Mouse (Mus musculus): ENCODE data around the gene Btg2. TPM values are rescaled to one million over a fixed set of nuclear protein-coding genes. Genes with fewer than 3 reads are reported as not detected.

Btg2 gene
- polyA plus RNA-seq, 1 experiment from 2014 or later: 49.0 TPM

DNA sequence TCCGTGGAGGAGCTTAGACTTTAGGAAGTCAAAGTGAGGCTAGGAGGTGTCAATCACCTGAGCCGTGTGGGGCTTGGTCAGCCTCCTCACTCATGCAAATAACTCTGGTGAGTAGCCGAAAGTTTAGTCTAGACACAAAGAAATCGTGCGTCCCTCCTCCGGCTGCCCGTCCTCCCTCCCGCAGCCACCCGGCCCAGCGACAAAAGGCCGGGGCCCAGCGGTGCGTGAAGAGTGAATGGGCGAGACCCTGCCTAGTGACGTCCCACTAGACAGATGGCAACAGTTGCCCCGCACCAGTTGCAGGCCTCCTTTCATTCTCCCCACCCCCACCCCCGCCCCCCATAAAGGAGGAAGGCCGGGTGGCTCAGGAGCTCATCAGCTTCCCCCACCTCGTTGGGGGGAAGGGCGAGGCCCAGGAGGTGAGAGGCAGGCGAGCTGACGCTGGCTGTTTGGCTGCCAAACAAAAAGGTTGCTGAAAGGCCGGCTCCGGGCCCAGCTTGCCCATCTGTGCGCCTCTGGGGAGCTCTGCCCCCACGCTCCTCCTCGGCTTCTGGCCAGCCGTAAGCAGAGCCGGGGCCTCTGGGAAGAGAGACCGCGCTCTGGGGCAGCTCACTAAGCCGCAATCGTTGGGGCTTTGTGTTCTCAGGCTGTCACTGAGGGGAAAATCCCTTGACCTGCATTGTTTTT is 15.7 kb downstream of the Btg2 start:
- H3K9me3 ChIP-seq: no peaks in the 10 kb centered on the region
- H3K36me3 ChIP-seq: no peaks in the 10 kb centered on the region
- peak; percentile 76 for ATAC-seq (ENCODE audit: low read depth)
- H3K9ac ChIP-seq: peak overlapping the region; percentile 61
- peak overlapping the region; percentile 11; the same call in 1 of the 2 replicates for H3K4me3 ChIP-seq
- H3K4me1 ChIP-seq (replicated peaks): peaks cover 83% of the 10 kb centered on the region
- peak overlapping the region; percentile 97 for H3K27ac ChIP-seq (replicated peaks)
- H3K4me2 ChIP-seq: peak overlapping the region; percentile 77
- no peaks in the 10 kb centered on the region for H3K27me3 ChIP-seq
- WGBS: 1% methylated on average over 33 of the region's 33 CpGs

DNA sequence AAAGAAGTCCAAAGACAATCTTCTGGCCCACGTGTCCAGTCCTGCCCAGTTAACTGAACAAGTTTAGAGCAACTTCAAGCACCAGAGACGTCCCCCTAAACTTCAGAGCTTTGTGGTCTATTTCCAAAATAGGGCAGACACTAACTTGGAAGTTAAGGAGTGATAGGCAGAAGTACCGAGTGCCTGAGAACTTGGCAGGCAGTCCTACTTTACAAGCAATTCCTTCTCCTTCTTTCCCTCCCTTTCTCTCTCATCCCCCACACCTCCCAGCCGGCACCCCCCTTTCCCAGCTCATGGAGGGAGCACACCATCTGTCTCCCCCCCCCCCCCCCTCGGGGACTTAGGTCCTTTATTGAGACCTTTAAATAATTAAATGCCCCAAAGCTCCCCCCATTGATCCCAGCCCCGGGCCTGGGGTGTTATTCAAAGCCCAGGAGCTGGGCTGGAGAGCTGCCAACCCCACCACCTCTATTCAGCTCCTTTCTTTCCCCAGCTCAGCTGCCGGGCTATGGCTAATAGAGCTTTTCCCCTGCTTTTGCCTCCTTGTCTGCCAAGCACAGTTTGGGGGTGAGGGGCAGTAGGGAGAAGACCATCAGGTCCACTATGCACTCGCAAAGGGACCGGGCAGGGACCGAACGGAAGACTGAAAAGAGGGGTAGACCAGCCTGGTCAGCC is 16.4 kb downstream of the Btg2 start:
- WGBS: 3% methylated on average over 11 of the region's 11 CpGs
- H3K4me2 ChIP-seq: peak overlapping the region; percentile 77
- no peaks in the 10 kb centered on the region for H3K36me3 ChIP-seq
- H3K27ac ChIP-seq (replicated peaks): peak overlapping the region; percentile 97
- no peaks in the 10 kb centered on the region for H3K27me3 ChIP-seq
- H3K9me3 ChIP-seq: no peaks in the 10 kb centered on the region
- peak overlapping the region; percentile 61 for H3K9ac ChIP-seq
- peak; percentile 52 for ATAC-seq (ENCODE audit: low read depth)
- H3K4me1 ChIP-seq (replicated peaks): peaks cover 76% of the 10 kb centered on the region
- peak overlapping the region; percentile 11; the same call in 1 of the 2 replicates for H3K4me3 ChIP-seq

DNA sequence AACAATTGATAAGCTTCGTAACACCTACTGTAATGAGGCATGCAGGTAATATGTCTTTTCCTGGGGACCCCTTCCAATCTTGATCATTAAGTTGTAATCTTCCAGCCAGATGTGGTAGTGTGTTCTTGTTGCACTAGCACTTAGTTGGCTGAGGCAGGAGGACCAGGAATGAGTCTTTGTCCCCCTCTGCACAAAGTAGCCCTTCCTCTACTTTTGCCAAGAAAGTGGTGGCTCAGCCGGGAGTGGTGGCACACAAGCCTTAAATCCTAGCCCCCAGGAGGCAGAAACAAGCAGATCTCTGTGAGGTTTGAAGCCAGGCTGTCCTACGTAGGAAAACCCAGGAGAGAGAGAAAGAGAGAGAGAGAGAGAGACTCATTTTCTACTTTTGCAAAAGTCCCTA is 17.0 kb downstream of the Btg2 start:
- H3K4me3 ChIP-seq: no peak overlapping the region
- 39% methylated on average over 3 of the region's 3 CpGs for WGBS
- no peaks in the 10 kb centered on the region for H3K36me3 ChIP-seq
- peak overlapping the region; percentile 77 for H3K4me2 ChIP-seq
- no peak overlapping the region for H3K9ac ChIP-seq
- peak overlapping the region; percentile 97 for H3K27ac ChIP-seq (replicated peaks)
- H3K27me3 ChIP-seq: no peaks in the 10 kb centered on the region
- H3K4me1 ChIP-seq (replicated peaks): peaks cover 70% of the 10 kb centered on the region
- no peaks in the 10 kb centered on the region for H3K9me3 ChIP-seq
- no peak for ATAC-seq (ENCODE audit: low read depth)

DNA sequence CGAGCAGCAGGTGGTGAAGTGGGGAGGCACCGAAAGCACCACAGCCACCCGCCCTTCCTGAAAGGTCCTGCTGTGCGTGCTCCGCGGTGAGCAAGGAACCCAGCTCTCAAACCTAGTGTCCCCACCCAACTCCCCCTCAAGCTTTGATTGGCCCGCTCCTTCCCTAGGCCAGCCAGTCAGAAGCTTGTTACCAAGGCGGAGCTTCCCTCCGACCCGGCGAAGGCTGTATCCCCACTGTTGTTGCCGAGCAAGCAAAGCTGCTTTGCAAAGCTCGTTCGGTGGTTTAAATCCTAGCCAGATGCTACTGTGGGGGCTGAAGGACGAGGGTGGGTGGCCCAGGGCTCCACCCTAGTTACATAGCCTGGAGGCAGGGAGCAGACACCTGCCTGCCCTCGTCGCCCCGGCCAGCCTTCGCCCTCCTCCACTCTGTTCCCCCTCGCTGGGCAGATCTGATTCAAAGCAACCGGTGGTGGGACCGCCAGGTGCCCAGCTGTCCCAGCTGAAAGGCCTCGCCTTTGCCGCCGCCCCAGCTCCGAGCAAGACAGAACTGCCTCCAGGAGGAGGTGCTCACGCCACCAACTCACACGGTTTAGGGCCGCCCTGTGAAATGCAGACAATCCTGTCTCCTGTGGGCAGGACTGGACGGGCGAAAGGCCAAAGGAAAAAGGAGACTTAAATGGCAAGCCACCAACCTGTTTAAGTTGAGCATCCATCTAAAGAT is 17.9 kb downstream of the Btg2 start:
- peak overlapping the region; percentile 77 for H3K4me2 ChIP-seq
- H3K4me3 ChIP-seq: peak overlapping the region; percentile 39
- H3K36me3 ChIP-seq: no peaks in the 10 kb centered on the region
- WGBS: under 1% methylated on average over 31 of the region's 31 CpGs
- no peaks in the 10 kb centered on the region for H3K27me3 ChIP-seq
- H3K9me3 ChIP-seq: no peaks in the 10 kb centered on the region
- H3K9ac ChIP-seq: peak overlapping the region; percentile 74
- peaks cover 62% of the 10 kb centered on the region for H3K4me1 ChIP-seq (replicated peaks)
- ATAC-seq (ENCODE audit: low read depth): peak; percentile 88
- H3K27ac ChIP-seq (replicated peaks): peak overlapping the region; percentile 97

DNA sequence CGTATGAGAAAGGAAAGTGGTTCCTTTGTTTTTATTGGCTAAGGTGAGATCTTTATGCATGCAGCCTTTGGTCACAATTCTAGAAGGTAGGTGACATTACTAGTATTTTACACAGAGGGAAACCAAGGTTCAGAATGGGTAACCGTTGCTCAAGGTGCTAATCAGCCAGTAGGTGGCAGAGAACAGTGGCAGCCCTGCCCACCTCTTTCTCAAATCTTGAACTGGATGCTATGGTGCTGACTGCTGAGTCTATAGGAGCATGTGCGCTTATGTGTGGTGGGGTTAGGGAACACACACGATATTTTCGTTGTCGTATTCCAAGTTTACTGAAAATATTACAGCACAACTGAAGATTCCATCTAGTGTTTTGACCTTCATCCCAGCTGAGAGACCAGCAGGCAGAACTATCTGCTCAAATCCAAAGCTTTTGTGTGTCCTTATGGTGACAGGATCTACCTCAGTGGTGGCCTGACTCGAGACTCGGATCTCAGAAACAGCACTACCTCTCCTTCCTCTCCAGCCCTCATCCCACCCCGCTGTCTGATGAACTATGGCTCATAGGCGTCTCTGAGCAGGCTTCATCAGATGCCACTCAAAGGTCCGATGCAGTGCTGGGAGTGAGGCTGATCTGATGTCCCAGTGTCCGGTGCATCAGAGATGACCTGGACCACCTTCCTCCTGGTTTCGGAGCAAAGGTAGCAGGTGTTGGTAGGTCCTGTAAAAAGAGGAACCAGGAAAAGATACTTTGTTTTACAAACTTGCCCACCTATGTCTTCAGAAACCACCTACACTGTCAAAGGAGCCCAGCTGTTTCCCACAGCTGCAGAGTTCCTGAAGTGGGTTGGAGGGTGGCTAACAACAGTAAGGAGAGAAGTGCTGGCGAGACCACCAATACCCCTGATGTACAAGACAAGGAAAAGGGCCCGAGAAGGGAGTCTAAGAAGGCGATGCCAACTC is 18.9 kb downstream of the Btg2 start:
- Histone ChIP-seq H3K9ac (peak overlapping the region; percentile 74), H3K27me3 (no peaks in the 10 kb centered on the region), H3K4me2 (peak overlapping the region; percentile 77), H3K36me3 (no peaks in the 10 kb centered on the region), H3K4me1 (replicated peaks) (peaks cover 52% of the 10 kb centered on the region), H3K4me3 (peak overlapping the region; percentile 39), H3K9me3 (no peaks in the 10 kb centered on the region), H3K27ac (replicated peaks) (peak overlapping the region; percentile 97)
- WGBS: 72% methylated on average over 16 of the region's 16 CpGs
- no peak for ATAC-seq (ENCODE audit: low read depth)

- H3K9me3 ChIP-seq: no peaks in the 10 kb centered on the region
- H3K4me2 ChIP-seq: no peak overlapping the region
- no peak overlapping the region for H3K27ac ChIP-seq (replicated peaks)
- H3K36me3 ChIP-seq: no peaks in the 10 kb centered on the region
- no peak overlapping the region for H3K9ac ChIP-seq
- H3K27me3 ChIP-seq: no peaks in the 10 kb centered on the region
- H3K4me3 ChIP-seq: no peak overlapping the region
- no peak for ATAC-seq (ENCODE audit: low read depth)
- 79% methylated on average over 6 of the region's 6 CpGs for WGBS
- peaks cover 41% of the 10 kb centered on the region for H3K4me1 ChIP-seq (replicated peaks)
Observed at GRCm38 (mm10) chr1:134058870-134059269, 20.1 kb downstream of the Btg2 start.

- 72% methylated on average over 8 of the region's 8 CpGs for WGBS
- Histone ChIP-seq H3K36me3 (no peaks in the 10 kb centered on the region), H3K27me3 (no peaks in the 10 kb centered on the region), H3K4me1 (replicated peaks) (peaks cover 30% of the 10 kb centered on the region), H3K9me3 (no peaks in the 10 kb centered on the region), H3K9ac (no peak overlapping the region), H3K27ac (replicated peaks) (no peak overlapping the region), H3K4me3 (no peak overlapping the region), H3K4me2 (no peak overlapping the region)
- ATAC-seq (ENCODE audit: low read depth): no peak
Observed at GRCm38 (mm10) chr1:134057736-134058135, 21.2 kb downstream of the Btg2 start.

GRCm38 (mm10) chr1:134056285-134056684 is 22.6 kb downstream of the Btg2 start:
- no peaks in the 10 kb centered on the region for H3K9me3 ChIP-seq
- H3K4me1 ChIP-seq (replicated peaks): peaks cover 15% of the 10 kb centered on the region
- H3K27me3 ChIP-seq: no peaks in the 10 kb centered on the region
- no peak for ATAC-seq (ENCODE audit: low read depth)
- H3K4me2 ChIP-seq: no peak overlapping the region
- no peaks in the 10 kb centered on the region for H3K36me3 ChIP-seq
- H3K9ac ChIP-seq: no peak overlapping the region
- WGBS: 79% methylated on average over 4 of the region's 4 CpGs
- no peak overlapping the region for H3K27ac ChIP-seq (replicated peaks)
- no peak overlapping the region for H3K4me3 ChIP-seq

DNA sequence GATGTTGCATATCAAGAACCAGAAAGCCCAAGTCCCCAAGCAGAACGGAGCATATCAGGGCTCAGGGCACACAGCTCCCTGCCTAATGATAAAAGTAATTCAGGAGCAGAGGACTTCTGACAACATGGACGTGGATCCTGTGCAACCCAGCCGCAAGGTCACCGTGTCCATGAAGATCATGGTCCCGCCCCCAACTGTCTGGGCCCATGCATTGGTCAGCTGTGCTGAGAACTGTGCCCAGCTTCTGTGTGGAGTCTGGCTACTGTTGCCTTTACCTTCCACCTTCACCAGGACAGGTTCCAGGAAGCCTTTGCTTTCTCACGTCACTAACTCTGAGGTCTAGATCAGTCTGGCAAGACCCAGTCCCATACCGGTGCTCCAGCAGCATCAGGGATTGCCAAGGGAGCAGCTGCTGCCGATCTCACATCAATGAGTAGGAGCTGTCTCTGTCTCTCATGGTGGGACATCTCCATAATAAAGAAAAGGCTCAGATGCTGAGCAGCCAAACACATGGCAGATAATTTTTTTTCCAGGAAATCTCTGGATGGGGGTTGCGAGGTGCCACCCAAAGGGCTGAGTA is 23.2 kb downstream of the Btg2 start:
- Histone ChIP-seq H3K4me3 (no peak overlapping the region), H3K4me1 (replicated peaks) (peaks cover 10% of the 10 kb centered on the region), H3K9ac (no peak overlapping the region), H3K4me2 (no peak overlapping the region), H3K9me3 (no peaks in the 10 kb centered on the region), H3K27me3 (no peaks in the 10 kb centered on the region), H3K36me3 (no peaks in the 10 kb centered on the region), H3K27ac (replicated peaks) (no peak overlapping the region)
- WGBS: 85% methylated on average over 9 of the region's 9 CpGs
- ATAC-seq (ENCODE audit: low read depth): no peak

GRCm38 (mm10) chr1:134055058-134055457 is 23.9 kb downstream of the Btg2 start:
- 71% methylated on average over 9 of the region's 9 CpGs for WGBS
- no peaks in the 10 kb centered on the region for H3K27me3 ChIP-seq
- H3K9ac ChIP-seq: no peak overlapping the region
- no peak for ATAC-seq (ENCODE audit: low read depth)
- peaks cover 3% of the 10 kb centered on the region for H3K4me1 ChIP-seq (replicated peaks)
- H3K4me2 ChIP-seq: no peak overlapping the region
- no peaks in the 10 kb centered on the region for H3K9me3 ChIP-seq
- H3K36me3 ChIP-seq: no peaks in the 10 kb centered on the region
- no peak overlapping the region for H3K4me3 ChIP-seq
- no peak overlapping the region for H3K27ac ChIP-seq (replicated peaks)

DNA sequence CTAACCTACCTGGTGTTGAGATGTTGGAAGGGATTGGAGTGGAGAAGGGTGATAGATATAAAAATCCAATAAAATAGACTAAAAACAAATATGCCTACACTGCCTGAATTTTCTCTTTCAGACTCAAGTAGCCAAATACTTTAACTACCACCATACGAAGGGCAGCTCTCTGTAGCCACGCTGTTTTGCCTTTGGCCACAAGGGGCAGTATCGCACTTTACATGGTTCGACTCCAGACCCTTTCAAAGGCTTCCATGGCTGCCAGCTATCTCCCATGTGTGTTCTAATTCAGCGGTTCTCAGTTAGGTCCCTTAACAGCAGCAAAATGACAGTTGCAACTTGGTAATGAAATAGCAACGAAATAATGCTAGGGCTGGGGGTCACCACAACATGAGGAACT is 25.7 kb downstream of the Btg2 start:
- H3K27ac ChIP-seq (replicated peaks): no peak overlapping the region
- H3K27me3 ChIP-seq: no peaks in the 10 kb centered on the region
- 0 out of 2 replicates have a peak, but pooled peaks have one; percentile 36 for ATAC-seq (ENCODE audit: low read depth)

More for the DNA sequence above, 25.7 kb downstream of the Btg2 start:
- Histone ChIP-seq H3K4me1 (replicated peaks) (no peaks in the 10 kb centered on the region), H3K36me3 (no peaks in the 10 kb centered on the region), H3K9ac (no peak overlapping the region), H3K9me3 (no peaks in the 10 kb centered on the region), H3K4me3 (no peak overlapping the region), H3K4me2 (no peak overlapping the region)
- WGBS: 4% methylated on average over 6 of the region's 6 CpGs
